Mouse (Mus musculus) midbrain, embryonic 12.5 days (tissue): ENCODE measurements around the gene Ctnnal1. TPM values are rescaled to one million over a fixed set of nuclear protein-coding genes. Genes with fewer than 3 reads are reported as not detected.

Experiments used
- ATAC-seq: fragments of 200-750 bp; cut with Nextera tagmentation; 2 replicates; pipeline ENCODE4 v1.8.0; 2017; ENCODE audit warnings: low read depth, moderate TSS enrichment, moderate library complexity; ENCODE audit not compliant: low FRiP score
- H3K27ac ChIP-seq: fragments of 300-500 bp; sonication (generic); replicated peaks from 2 replicates; pipeline ENCODE4 v1.5.1; 2016; ENCODE audit warnings: mild to moderate bottlenecking
- H3K27me3 ChIP-seq: fragments of 300-500 bp; sonication (generic); 2 replicates; pipeline ENCODE4 v1.6.1; 2016; ENCODE audit warnings: mild to moderate bottlenecking
- H3K36me3 ChIP-seq: fragments of 300-500 bp; sonication (generic); 2 replicates; pipeline ENCODE4 v1.6.1; 2016
- H3K4me1 ChIP-seq: fragments of 300-500 bp; sonication (generic); 2 replicates; pipeline ENCODE4 v1.6.1; 2016
- H3K4me2 ChIP-seq: fragments of 300-500 bp; sonication (generic); replicated peaks from 2 replicates; pipeline ENCODE4 v1.6.1; 2016; ENCODE audit warnings: mild to moderate bottlenecking, moderate library complexity
- H3K4me3 ChIP-seq: fragments of 300-500 bp; sonication (generic); 2 replicates; pipeline ENCODE4 v1.5.1; 2016; ENCODE audit warnings: mild to moderate bottlenecking
- H3K9ac ChIP-seq: fragments of 300-500 bp; sonication (generic); replicated peaks from 2 replicates; pipeline ENCODE4 v1.6.1; 2016; ENCODE audit warnings: mild to moderate bottlenecking, moderate library complexity
- H3K9me3 ChIP-seq: fragments of 300-500 bp; sonication (generic); 2 replicates; pipeline ENCODE4 v1.6.1; 2016; ENCODE audit warnings: mild to moderate bottlenecking
- WGBS: fragments of 180-500 bp; shearing (Covaris S2); methylation state at CpG from one replicate; pipeline ENCODE4 v1.1.7; 2016; 5-methylcytosine and 5-hydroxymethylcytosine counted together
- polyA plus RNA-seq: library from polyadenylated mRNA; unstranded; fragments of >200 nt; fragmentation: Nextera tagmentation; extraction: Ambion mirVana; gene quantifications from 2 replicates; pipeline ENCODE4 v1.2.1, GENCODE M21; 2016

Ctnnal1 gene
- polyA plus RNA-seq, 1 experiment from 2014 or later, result 29.6 TPM

- no peak for ATAC-seq
- no peak overlapping the region for H3K9ac ChIP-seq
- H3K27me3 ChIP-seq, result no peaks in the 10 kb centered on the region
- no peak overlapping the region for H3K4me2 ChIP-seq
- H3K9me3 ChIP-seq, result no peaks in the 10 kb centered on the region
- no peak overlapping the region for H3K27ac ChIP-seq
- no peaks in the 10 kb centered on the region for H3K4me1 ChIP-seq
- no peaks in the 10 kb centered on the region for H3K36me3 ChIP-seq
- no peak overlapping the region for H3K4me3 ChIP-seq
- 90% methylated on average over 8 of the region's 8 CpGs for WGBS
These were observed 8.5 kb downstream of the Ctnnal1 start for GRCm38 (mm10) chr4:56856371-56856949.

- Histone ChIP-seq H3K4me1 (no peaks in the 10 kb centered on the region), H3K27me3 (no peaks in the 10 kb centered on the region), H3K36me3 (no peaks in the 10 kb centered on the region), H3K9ac (no peak overlapping the region), H3K9me3 (no peaks in the 10 kb centered on the region), H3K4me2 (no peak overlapping the region), H3K27ac (no peak overlapping the region), H3K4me3 (no peak overlapping the region)
- 95% methylated on average over 5 of the region's 5 CpGs for WGBS
- ATAC-seq, result no peak
These were observed 9.1 kb downstream of the Ctnnal1 start for GRCm38 (mm10) chr4:56855935-56856334.

GRCm38 (mm10) chr4:56850724-56851123, 14.3 kb downstream of the Ctnnal1 start:
- no peak overlapping the region for H3K9ac ChIP-seq
- H3K4me1 ChIP-seq, result 0 out of 2 replicates have a peak, but pooled peaks cover 2% of the 10 kb centered on the region
- peaks cover 5% of the 10 kb centered on the region; the same call in 1 of the 2 replicates for H3K36me3 ChIP-seq
- no peak for ATAC-seq
- 36% methylated on average over 6 of the region's 6 CpGs for WGBS
- no peak overlapping the region for H3K4me2 ChIP-seq
- H3K27me3 ChIP-seq, result no peaks in the 10 kb centered on the region
- H3K9me3 ChIP-seq, result no peaks in the 10 kb centered on the region
- no peak overlapping the region for H3K4me3 ChIP-seq
- H3K27ac ChIP-seq, result no peak overlapping the region

- H3K27me3 ChIP-seq, result no peaks in the 10 kb centered on the region
- no peak overlapping the region for H3K9ac ChIP-seq
- H3K9me3 ChIP-seq, result 0 out of 2 replicates have a peak, but pooled peaks cover 3% of the 10 kb centered on the region
- H3K4me3 ChIP-seq, result no peak overlapping the region
- H3K36me3 ChIP-seq, result peaks cover 24% of the 10 kb centered on the region
- no peak overlapping the region for H3K4me2 ChIP-seq
- no peak for ATAC-seq
- 93% methylated on average over 6 of the region's 6 CpGs for WGBS
- H3K4me1 ChIP-seq, result 0 out of 2 replicates have a peak, but pooled peaks cover 2% of the 10 kb centered on the region
- H3K27ac ChIP-seq, result no peak overlapping the region
These were observed 16.9 kb downstream of the Ctnnal1 start for GRCm38 (mm10) chr4:56848044-56848443.

GRCm38 (mm10) chr4:56847400-56847799, 17.6 kb downstream of the Ctnnal1 start:
- Histone ChIP-seq H3K9ac (no peak overlapping the region), H3K4me2 (no peak overlapping the region), H3K27ac (no peak overlapping the region), H3K27me3 (no peaks in the 10 kb centered on the region), H3K36me3 (peaks cover 24% of the 10 kb centered on the region), H3K4me3 (no peak overlapping the region), H3K9me3 (0 out of 2 replicates have a peak, but pooled peaks cover 3% of the 10 kb centered on the region), H3K4me1 (0 out of 2 replicates have a peak, but pooled peaks cover 2% of the 10 kb centered on the region)
- no peak for ATAC-seq
- WGBS, result 89% methylated on average over 3 of the region's 3 CpGs

GRCm38 (mm10) chr4:56845896-56846533, 19.0 kb downstream of the Ctnnal1 start:
- Histone ChIP-seq H3K9me3 (0 out of 2 replicates have a peak, but pooled peaks cover 3% of the 10 kb centered on the region), H3K4me3 (no peak overlapping the region), H3K27me3 (no peaks in the 10 kb centered on the region), H3K27ac (no peak overlapping the region), H3K9ac (no peak overlapping the region), H3K36me3 (peaks cover 26% of the 10 kb centered on the region), H3K4me2 (no peak overlapping the region), H3K4me1 (0 out of 2 replicates have a peak, but pooled peaks cover 2% of the 10 kb centered on the region)
- ATAC-seq, result no peak
- WGBS, result 62% methylated on average over 12 of the region's 12 CpGs

- Histone ChIP-seq H3K4me1 (0 out of 2 replicates have a peak, but pooled peaks cover 2% of the 10 kb centered on the region), H3K36me3 (peaks cover 36% of the 10 kb centered on the region), H3K27ac (no peak overlapping the region), H3K4me2 (no peak overlapping the region), H3K9me3 (0 out of 2 replicates have a peak, but pooled peaks cover 3% of the 10 kb centered on the region), H3K4me3 (no peak overlapping the region), H3K27me3 (no peaks in the 10 kb centered on the region), H3K9ac (no peak overlapping the region)
- no peak for ATAC-seq
- WGBS, result 88% methylated on average over 4 of the region's 4 CpGs
These were observed 20.1 kb downstream of the Ctnnal1 start for GRCm38 (mm10) chr4:56844911-56845310.

GRCm38 (mm10) chr4:56843963-56844362, 21.0 kb downstream of the Ctnnal1 start:
- 91% methylated on average over 2 of the region's 2 CpGs for WGBS
- no peak for ATAC-seq
- Histone ChIP-seq H3K36me3 (peaks cover 40% of the 10 kb centered on the region), H3K9me3 (0 out of 2 replicates have a peak, but pooled peaks cover 3% of the 10 kb centered on the region), H3K27ac (no peak overlapping the region), H3K9ac (no peak overlapping the region), H3K4me1 (0 out of 2 replicates have a peak, but pooled peaks cover 2% of the 10 kb centered on the region), H3K4me2 (no peak overlapping the region), H3K27me3 (no peaks in the 10 kb centered on the region), H3K4me3 (no peak overlapping the region)

- no peak overlapping the region for H3K27ac ChIP-seq
- no peak overlapping the region for H3K4me3 ChIP-seq
- no peak overlapping the region for H3K4me2 ChIP-seq
- no peak for ATAC-seq
- 0 out of 2 replicates have a peak, but pooled peaks cover 2% of the 10 kb centered on the region for H3K4me1 ChIP-seq
- no peaks in the 10 kb centered on the region for H3K27me3 ChIP-seq
- no peak overlapping the region for H3K9ac ChIP-seq
- peaks cover 52% of the 10 kb centered on the region for H3K36me3 ChIP-seq
- 87% methylated on average over 7 of the region's 7 CpGs for WGBS
- H3K9me3 ChIP-seq, result 0 out of 2 replicates have a peak, but pooled peaks cover 3% of the 10 kb centered on the region
These were observed 22.5 kb downstream of the Ctnnal1 start for GRCm38 (mm10) chr4:56842501-56842900.

- Histone ChIP-seq H3K4me3 (no peak overlapping the region), H3K9ac (no peak overlapping the region), H3K4me1 (no peaks in the 10 kb centered on the region), H3K27me3 (no peaks in the 10 kb centered on the region), H3K27ac (no peak overlapping the region), H3K4me2 (no peak overlapping the region), H3K9me3 (0 out of 2 replicates have a peak, but pooled peaks cover 3% of the 10 kb centered on the region), H3K36me3 (peaks cover 62% of the 10 kb centered on the region)
- no peak for ATAC-seq
- WGBS, result 87% methylated on average over 3 of the region's 3 CpGs
These were observed 24.7 kb downstream of the Ctnnal1 start for GRCm38 (mm10) chr4:56840297-56840696.

- WGBS, result 82% methylated on average over 6 of the region's 6 CpGs
- Histone ChIP-seq H3K27me3 (no peaks in the 10 kb centered on the region), H3K4me2 (no peak overlapping the region), H3K4me1 (no peaks in the 10 kb centered on the region), H3K9ac (no peak overlapping the region), H3K27ac (no peak overlapping the region), H3K4me3 (no peak overlapping the region), H3K9me3 (no peaks in the 10 kb centered on the region), H3K36me3 (peaks cover 63% of the 10 kb centered on the region)
- no peak for ATAC-seq
These were observed 27.3 kb downstream of the Ctnnal1 start for GRCm38 (mm10) chr4:56837661-56838060.

GRCm38 (mm10) chr4:56831998-56832397, 33.0 kb downstream of the Ctnnal1 start:
- Histone ChIP-seq H3K4me3 (no peak overlapping the region), H3K36me3 (peaks cover 64% of the 10 kb centered on the region), H3K9me3 (no peaks in the 10 kb centered on the region), H3K4me1 (0 out of 2 replicates have a peak, but pooled peaks cover 3% of the 10 kb centered on the region), H3K27ac (no peak overlapping the region), H3K27me3 (no peaks in the 10 kb centered on the region), H3K9ac (no peak overlapping the region), H3K4me2 (no peak overlapping the region)
- WGBS, result 89% methylated on average over 7 of the region's 7 CpGs
- ATAC-seq, result no peak
